Mouse (Mus musculus): Measurements from ENCODE around the gene Aprt. TPM values are rescaled to one million over a fixed set of nuclear protein-coding genes. Genes with fewer than 3 reads are reported as not detected.

Aprt gene
- 199 and 204 TPM in 2 replicates for polyA plus RNA-seq (2015; fragmentation: Nextera tagmentation; extraction: Ambion mirVana)

GRCm38 (mm10) chr8:122576648-122577022, at the start of gene Aprt:
Gene Aprt, minus strand, starts transcription at chr8:122576909.

GRCm38 (mm10) chr8:122622727-122623126, 46.0 kb upstream of the Aprt start, which contains the start of gene Pabpn1l:
Gene Pabpn1l, minus strand, starts transcription at chr8:122622739.

GRCm38 (mm10) chr8:122611295-122612133, 34.8 kb upstream of the Aprt start, which contains the start of the genes Galns and Trappc2l:
Gene Galns, minus strand, starts transcription at chr8:122611463.
Gene Trappc2l, plus strand, starts transcription at chr8:122611640.

GRCm38 (mm10) chr8:122567361-122568108, 9.2 kb downstream of the Aprt start, which contains the start of gene Cdt1:
Gene Cdt1, plus strand, starts transcription at chr8:122568015.

GRCm38 (mm10) chr8:122551265-122552051, 25.3 kb downstream of the Aprt start, which contains the start of gene Piezo1:
Gene Piezo1, minus strand, starts transcription at chr8:122551329.

Small RNA genes within 50 kb of the gene (microRNA-seq; reads per million reads assigned to microRNA genes)
- gene Mir6396: not detected

Other genes with a start within 250 kb of the Aprt start
- 0.48 and 0.51 TPM in 2 replicates for gene Trhr2, start 216.2 kb downstream of the Aprt start, polyA plus RNA-seq (2015; fragmentation: Nextera tagmentation; extraction: Ambion mirVana)
- gene Zc3h18, start 200.3 kb downstream of the Aprt start, polyA plus RNA-seq (2015; fragmentation: Nextera tagmentation; extraction: Ambion mirVana): 21.4 and 22.8 TPM in 2 replicates
- gene Il17c, start 154.9 kb downstream of the Aprt start, polyA plus RNA-seq (2015; fragmentation: Nextera tagmentation; extraction: Ambion mirVana): 0.22 TPM in 1 of 2 replicates, not detected in the other
- gene Cyba, start 144.0 kb downstream of the Aprt start, polyA plus RNA-seq (2015; fragmentation: Nextera tagmentation; extraction: Ambion mirVana): 57.8 and 77.0 TPM in 2 replicates
- gene Mvd, start 133.5 kb downstream of the Aprt start, polyA plus RNA-seq (2015; fragmentation: Nextera tagmentation; extraction: Ambion mirVana): 67.8 and 69.0 TPM in 2 replicates
- gene Snai3, start 116.2 kb downstream of the Aprt start, polyA plus RNA-seq (2015; fragmentation: Nextera tagmentation; extraction: Ambion mirVana): not detected in 2 replicates
- 28.1 and 29.9 TPM in 2 replicates for gene Rnf166, start 100.8 kb downstream of the Aprt start, polyA plus RNA-seq (2015; fragmentation: Nextera tagmentation; extraction: Ambion mirVana)
- 84.8 and 91.5 TPM in 2 replicates for gene Ctu2, start 100.8 kb downstream of the Aprt start, polyA plus RNA-seq (2015; fragmentation: Nextera tagmentation; extraction: Ambion mirVana)
- gene Piezo1, start 25.6 kb downstream of the Aprt start, polyA plus RNA-seq (2015; fragmentation: Nextera tagmentation; extraction: Ambion mirVana): 1.5 and 2.1 TPM in 2 replicates
- 7.2 and 7.4 TPM in 2 replicates for gene Cdt1, start 8.9 kb downstream of the Aprt start, polyA plus RNA-seq (2015; fragmentation: Nextera tagmentation; extraction: Ambion mirVana)
- gene Galns, start 34.6 kb upstream of the Aprt start, polyA plus RNA-seq (2015; fragmentation: Nextera tagmentation; extraction: Ambion mirVana): 8.8 and 8.9 TPM in 2 replicates
- gene Trappc2l, start 34.7 kb upstream of the Aprt start, polyA plus RNA-seq (2015; fragmentation: Nextera tagmentation; extraction: Ambion mirVana): 125 and 146 TPM in 2 replicates
- gene Pabpn1l, start 45.8 kb upstream of the Aprt start, polyA plus RNA-seq (2015; fragmentation: Nextera tagmentation; extraction: Ambion mirVana): not detected in 2 replicates
- gene Cbfa2t3, start 122.2 kb upstream of the Aprt start, polyA plus RNA-seq (2015; fragmentation: Nextera tagmentation; extraction: Ambion mirVana): 8.8 and 10.2 TPM in 2 replicates
- 17.4 and 18.5 TPM in 2 replicates for gene Acsf3, start 198.6 kb upstream of the Aprt start, polyA plus RNA-seq (2015; fragmentation: Nextera tagmentation; extraction: Ambion mirVana)